Mouse (Mus musculus) liver, postnatal 0 days (tissue): ENCODE results near the gene Capn3. TPM values are rescaled to one million over a fixed set of nuclear protein-coding genes. Genes with fewer than 3 reads are reported as not detected.
A peak's percentile ranks its signal among the peaks of the same experiment; 100 is the strongest.

Experiments
- ATAC-seq: fragments of 200-750 bp; cut with Nextera tagmentation; 2 replicates; pipeline ENCODE4 v1.8.0; 2017; ENCODE audit warnings: mild to moderate bottlenecking, moderate library complexity
- DNase-seq: peaks from one replicate; pipeline ENCODE4 v3.0.0-alpha.2; 2016
- H3K27ac ChIP-seq: fragments of 300-500 bp; sonication (generic); 2 replicates; pipeline ENCODE4 v1.5.1; 2014; ENCODE audit warnings: antibody characterized with exemption, moderate library complexity, mild to moderate bottlenecking, low read depth
- H3K27me3 ChIP-seq: fragments of 300-500 bp; sonication (generic); 2 replicates; pipeline ENCODE4 v1.6.1; 2014; ENCODE audit warnings: low read length, control low read depth, mixed read lengths; ENCODE audit not compliant: insufficient read depth
- H3K36me3 ChIP-seq: fragments of 300-500 bp; sonication (generic); replicated peaks from 2 replicates; pipeline ENCODE4 v1.6.1; 2014; ENCODE audit warnings: mild to moderate bottlenecking, control low read depth, low read length, moderate library complexity, mixed read lengths; ENCODE audit not compliant: insufficient read depth
- H3K4me1 ChIP-seq: fragments of 300-500 bp; sonication (generic); 2 replicates; pipeline ENCODE4 v1.6.1; 2014; ENCODE audit warnings: antibody characterized with exemption, mild to moderate bottlenecking, control low read depth; ENCODE audit not compliant: insufficient read depth
- H3K4me2 ChIP-seq: fragments of 300-500 bp; sonication (generic); 2 replicates; pipeline ENCODE4 v1.6.1; 2014; ENCODE audit warnings: low read depth, mild to moderate bottlenecking, low read length, moderate library complexity, mixed read lengths
- H3K4me3 ChIP-seq: fragments of 300-500 bp; sonication (generic); 2 replicates; pipeline ENCODE4 v1.5.1; 2014; ENCODE audit warnings: low read depth, low read length
- H3K9ac ChIP-seq: fragments of 300-500 bp; sonication (generic); replicated peaks from 2 replicates; pipeline ENCODE4 v1.6.1; 2014; ENCODE audit warnings: mild to moderate bottlenecking, moderate library complexity
- H3K9me3 ChIP-seq: fragments of 300-500 bp; sonication (generic); 2 replicates; pipeline ENCODE4 v1.6.1; 2016; ENCODE audit warnings: mild to moderate bottlenecking, control low read depth, low read length, mixed read lengths
- CTCF ChIP-seq: sonication (generic); IDR thresholded peaks from 2 replicates; pipeline ENCODE4 v1.5.1; 2016; ENCODE audit warnings: antibody characterized with exemption, low read depth
- EP300 ChIP-seq: IDR thresholded peaks from 2 replicates; pipeline ENCODE4 v1.6.1; 2016; ENCODE audit warnings: antibody characterized with exemption, low read depth, mild to moderate bottlenecking
- WGBS: fragments of 180-500 bp; shearing (Covaris S2); extraction: QIAGEN DNeasy Blood & Tissue Kit; methylation state at CpG from one replicate; pipeline ENCODE4 v1.1.7; 2014; ENCODE audit not compliant: insufficient replicate concordance; 5-methylcytosine and 5-hydroxymethylcytosine counted together
- polyA plus RNA-seq: library from polyadenylated mRNA; unstranded; fragments of >200 nt; fragmentation: Nextera tagmentation; extraction: Ambion mirVana; gene quantifications from 2 replicates; pipeline ENCODE4 v1.2.1, GENCODE M21; 2015

The Capn3 gene
- polyA plus RNA-seq, 1 experiment from 2014 or later = 4.7 TPM

DNA sequence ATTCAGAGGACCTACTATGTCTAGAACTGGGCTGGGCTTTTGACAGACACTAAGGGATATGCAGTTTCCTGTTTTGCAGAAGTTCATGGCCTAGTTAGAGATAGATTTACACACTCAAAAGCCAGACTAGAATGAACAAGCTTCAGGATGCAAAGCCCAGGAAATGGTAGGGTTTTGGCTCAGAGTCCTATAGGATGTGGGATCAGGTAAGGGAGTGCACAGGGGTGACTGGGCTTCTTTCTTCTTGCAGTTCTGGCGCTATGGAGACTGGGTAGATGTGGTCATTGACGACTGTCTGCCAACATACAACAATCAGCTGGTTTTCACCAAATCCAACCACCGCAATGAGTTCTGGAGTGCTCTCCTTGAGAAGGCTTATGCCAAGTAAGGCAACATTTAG, 28.4 kb downstream of the Capn3 start:
- TF ChIP-seq CTCF (no peak), EP300 (no peak)
- Histone ChIP-seq H3K9ac (no peak overlapping the region), H3K9me3 (no peaks in the 10 kb centered on the region), H3K4me2 (no peak overlapping the region), H3K4me1 (no peaks in the 10 kb centered on the region; the same call in 1 of the 2 replicates), H3K27me3 (no peaks in the 10 kb centered on the region), H3K4me3 (no peak overlapping the region), H3K27ac (no peak overlapping the region), H3K36me3 (no peaks in the 10 kb centered on the region)
- no peak for ATAC-seq
- WGBS = 84% methylated on average over 3 of the region's 3 CpGs
- no peak for DNase-seq

DNA sequence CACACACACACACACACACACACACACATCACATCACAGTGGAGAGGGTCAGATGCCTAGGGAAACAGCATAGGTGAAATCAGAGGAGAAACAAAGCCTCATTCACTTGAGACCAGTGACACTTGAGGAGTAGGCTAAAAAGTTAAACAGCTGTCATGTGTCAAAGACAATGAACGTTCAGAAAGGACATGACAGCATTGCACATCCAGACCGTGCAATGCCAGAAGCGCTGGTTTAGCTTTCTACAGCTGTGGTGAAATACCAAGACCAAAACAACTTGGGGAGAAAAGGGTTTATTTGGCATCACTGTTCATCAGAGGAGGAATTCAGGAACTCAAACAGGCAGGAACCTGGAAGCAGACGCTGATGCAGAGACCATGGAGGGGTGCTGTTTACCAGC, 37.4 kb downstream of the Capn3 start:
- Histone ChIP-seq H3K27ac (no peak overlapping the region), H3K9me3 (no peaks in the 10 kb centered on the region), H3K9ac (no peak overlapping the region), H3K4me3 (no peak overlapping the region), H3K4me1 (no peaks in the 10 kb centered on the region), H3K27me3 (no peaks in the 10 kb centered on the region), H3K4me2 (no peak overlapping the region), H3K36me3 (no peaks in the 10 kb centered on the region)
- ATAC-seq (no peak), DNase-seq (no peak)
- no peak for TF ChIP-seq CTCF
- no peak for TF ChIP-seq EP300
- 57% methylated on average over 4 of the region's 4 CpGs for WGBS

DNA sequence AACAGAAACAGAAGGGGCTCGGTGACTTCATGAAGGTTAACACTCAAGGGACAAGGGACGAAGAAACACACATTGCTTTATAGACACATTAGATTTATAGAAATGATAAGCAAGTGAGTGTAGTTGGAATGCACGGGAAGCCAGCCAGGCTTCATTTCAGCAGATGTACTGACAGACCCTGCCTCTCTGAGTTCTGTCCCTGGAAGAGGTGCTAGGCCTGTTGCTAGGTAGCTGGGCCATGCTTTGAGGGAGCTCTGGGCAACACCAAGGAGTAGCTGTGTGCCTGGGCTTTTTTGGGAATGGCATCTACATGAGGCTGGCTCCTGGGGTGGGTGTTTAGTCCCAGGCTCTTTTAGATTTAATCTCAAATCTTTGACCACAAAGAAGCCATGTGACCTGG, 40.7 kb downstream of the Capn3 start:
- Histone ChIP-seq H3K27ac (no peak overlapping the region), H3K4me1 (peaks cover 6% of the 10 kb centered on the region)

DNA sequence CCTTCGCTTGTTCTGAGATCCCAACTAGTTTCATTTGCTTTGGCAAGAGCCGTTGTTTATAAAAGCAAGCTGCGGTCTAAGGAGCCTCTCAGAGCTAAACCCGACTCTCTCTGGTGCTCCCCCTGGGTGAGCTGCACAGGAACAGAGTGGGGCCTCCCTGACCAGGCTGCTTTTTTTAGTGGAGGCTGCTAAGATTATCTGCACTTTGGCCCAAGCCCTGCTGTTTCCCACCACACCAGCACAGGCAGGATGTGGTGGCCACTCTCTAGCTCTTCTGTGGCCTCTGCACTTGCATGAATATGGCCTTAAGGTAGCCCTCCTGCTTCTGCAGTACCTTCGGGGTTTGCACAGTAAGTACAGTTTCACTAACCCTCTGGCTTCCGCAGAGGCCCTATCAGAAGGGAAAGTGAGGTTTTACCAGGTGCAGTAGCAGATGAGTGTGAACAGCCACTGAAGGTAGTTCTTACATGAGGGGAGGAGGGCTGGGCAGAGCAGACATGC, 44.2 kb downstream of the Capn3 start:
- TF ChIP-seq EP300 = no peak
- no peak for TF ChIP-seq CTCF
- Histone ChIP-seq H3K27me3 (no peaks in the 10 kb centered on the region), H3K9me3 (no peaks in the 10 kb centered on the region), H3K4me2 (peak overlapping the region; percentile 15; the same call in 1 of the 2 replicates), H3K27ac (peak overlapping the region; percentile 44; the same call in 1 of the 2 replicates), H3K4me1 (peaks cover 6% of the 10 kb centered on the region), H3K36me3 (0 out of 2 replicates have a peak, but pooled peaks cover 3% of the 10 kb centered on the region), H3K9ac (peak overlapping the region; percentile 48; the same call in 1 of the 2 replicates), H3K4me3 (no peak overlapping the region)
- ATAC-seq = peak; percentile 69
- WGBS = 13% methylated on average over 6 of the region's 6 CpGs
- peak; percentile 19 for DNase-seq

More for the DNA sequence above, 40.7 kb downstream of the Capn3 start:
- no peak for DNase-seq
- ATAC-seq = no peak
- TF ChIP-seq CTCF (no peak), EP300 (no peak)
- WGBS = 68% methylated on average over 3 of the region's 3 CpGs
- Histone ChIP-seq H3K4me2 (no peak overlapping the region), H3K27me3 (no peaks in the 10 kb centered on the region), H3K4me3 (no peak overlapping the region), H3K36me3 (no peaks in the 10 kb centered on the region), H3K9me3 (no peaks in the 10 kb centered on the region), H3K9ac (no peak overlapping the region)

DNA sequence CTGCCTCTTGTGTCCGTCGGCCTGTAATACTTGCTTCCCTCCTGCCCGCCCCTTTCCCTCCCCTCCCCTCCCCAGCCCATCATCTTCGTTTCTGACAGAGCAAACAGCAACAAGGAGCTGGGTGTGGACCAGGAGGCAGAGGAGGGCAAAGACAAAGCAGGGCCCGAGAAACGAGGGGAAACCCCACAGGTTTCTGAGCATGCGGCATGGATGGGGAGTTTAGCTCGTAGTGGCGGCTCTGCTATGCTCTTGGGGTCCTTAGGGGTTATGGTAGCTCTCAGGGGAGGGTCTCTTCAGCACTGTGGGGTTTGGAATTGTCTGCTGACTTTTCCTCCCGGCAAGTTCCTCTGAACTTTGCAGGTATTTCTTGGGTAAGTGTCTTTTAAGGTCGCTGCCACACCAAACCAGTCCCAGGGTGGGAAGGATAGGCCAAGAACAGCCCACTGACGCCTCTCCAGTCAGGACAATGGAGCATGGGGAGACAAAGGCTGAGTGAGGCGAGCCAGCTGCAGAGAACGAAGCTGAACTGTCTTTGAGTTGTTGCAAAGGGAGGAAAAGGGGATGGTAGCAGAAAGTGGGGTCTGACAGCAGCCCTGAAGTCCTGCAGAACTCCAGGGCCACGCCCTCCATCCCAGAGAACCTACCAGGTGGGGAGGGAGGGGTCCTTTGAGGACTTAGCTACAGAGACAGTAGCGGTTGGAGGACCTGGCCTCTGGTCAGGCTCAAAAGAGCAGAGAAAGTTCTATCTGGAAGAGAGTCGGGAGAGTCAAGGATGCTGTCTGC, 45.5 kb downstream of the Capn3 start:
- TF ChIP-seq CTCF = no peak
- no peak for TF ChIP-seq EP300
- Histone ChIP-seq H3K27ac (no peak overlapping the region), H3K4me2 (no peak overlapping the region), H3K27me3 (no peaks in the 10 kb centered on the region), H3K36me3 (peaks cover 5% of the 10 kb centered on the region; the same call in 1 of the 2 replicates), H3K9me3 (no peaks in the 10 kb centered on the region), H3K9ac (no peak overlapping the region), H3K4me1 (peaks cover 6% of the 10 kb centered on the region), H3K4me3 (no peak overlapping the region)
- ATAC-seq = no peak
- 43% methylated on average over 17 of the region's 17 CpGs for WGBS
- DNase-seq = no peak

DNA sequence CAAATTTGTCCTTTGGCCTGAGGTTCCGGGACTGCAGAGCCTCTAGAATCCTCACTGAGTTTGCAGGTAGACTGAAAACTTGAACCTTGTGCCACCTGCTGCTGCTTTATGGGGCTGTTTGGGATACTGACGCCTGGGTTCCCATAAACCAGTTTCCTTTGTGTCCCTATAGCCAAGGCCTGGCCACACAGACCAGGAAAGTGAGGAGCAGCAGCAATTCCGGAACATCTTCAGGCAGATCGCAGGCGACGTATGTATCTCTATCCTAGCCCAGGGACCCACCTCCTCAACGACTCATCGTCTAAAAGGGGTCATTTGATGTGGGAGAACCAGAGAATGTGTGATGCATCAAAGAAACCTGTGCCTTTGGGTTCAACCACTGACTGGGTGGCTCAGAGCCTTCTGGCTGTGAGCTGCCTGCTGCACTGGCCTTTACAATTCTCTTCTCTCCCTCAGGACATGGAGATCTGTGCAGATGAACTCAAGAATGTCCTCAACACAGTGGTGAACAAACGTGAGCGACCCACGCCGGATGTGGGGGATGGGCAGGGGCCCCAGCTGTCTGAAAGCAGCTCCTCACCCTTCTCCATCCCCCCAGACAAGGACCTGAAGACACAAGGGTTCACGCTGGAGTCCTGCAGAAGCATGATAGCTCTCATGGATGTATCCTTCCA, 46.2 kb downstream of the Capn3 start:
- H3K36me3 ChIP-seq = peaks cover 5% of the 10 kb centered on the region; the same call in 1 of the 2 replicates
- no peak for ATAC-seq

More for the DNA sequence above, 46.2 kb downstream of the Capn3 start:
- H3K4me3 ChIP-seq = no peak overlapping the region
- no peak overlapping the region for H3K4me2 ChIP-seq
- H3K27ac ChIP-seq = no peak overlapping the region
- H3K9me3 ChIP-seq = no peaks in the 10 kb centered on the region
- H3K9ac ChIP-seq = no peak overlapping the region
- DNase-seq = no peak
- H3K27me3 ChIP-seq = no peaks in the 10 kb centered on the region
- TF ChIP-seq EP300 (no peak), CTCF (no peak)
- 59% methylated on average over 13 of the region's 13 CpGs for WGBS
- peaks cover 6% of the 10 kb centered on the region for H3K4me1 ChIP-seq
